Mouse (Mus musculus): ENCODE measurements at regions not wholly inside any gene's neighbourhood (a gene's known extent, or its start where the extent isn't known, plus 50 kb on each side); places are given as distances from the start of the nearest gene placed in this dataset.

GRCm38 (mm10) chr1:81784305-81784704 is 448.6 kb upstream of the Gm9747 start:
- H3K4me3 ChIP-seq (replicated peaks) = no peak overlapping the region
- H3K36me3 ChIP-seq (replicated peaks; ENCODE audit: low read length) = no peaks in the 10 kb centered on the region
- no peaks in the 10 kb centered on the region for H3K27me3 ChIP-seq (replicated peaks)
- TF ChIP-seq FLI1 (IDR thresholded peaks at IDR 0.05; ENCODE audit: low read length) (no peak), GATA1 (IDR thresholded peaks at IDR 0.05; ENCODE audit: borderline replicate concordance, low read length) (no peak)
- H3K9me3 ChIP-seq = 0 out of 2 replicates have a peak, but pooled peaks cover 3% of the 10 kb centered on the region
- H3K4me1 ChIP-seq = no peaks in the 10 kb centered on the region

DNA sequence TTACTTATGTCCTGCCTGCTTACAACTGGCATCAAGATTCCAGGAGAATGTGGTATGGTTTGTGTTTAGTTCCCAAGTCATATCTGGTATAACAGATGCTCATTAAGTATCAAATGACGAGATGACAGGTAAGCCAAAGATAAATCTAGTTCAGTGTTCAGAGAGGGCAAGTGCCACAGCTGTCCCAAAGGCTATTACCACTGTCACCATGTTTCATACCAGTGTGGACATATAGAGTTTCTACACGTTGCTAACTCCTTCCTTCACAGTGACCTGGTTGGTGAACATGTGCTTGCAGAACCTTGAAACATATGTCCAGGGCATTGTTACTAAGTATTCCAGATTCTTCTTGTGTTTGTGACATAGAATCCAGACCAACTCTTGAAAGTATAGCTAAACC is 438.1 kb upstream of the Gm9747 start:
- no peak for TF ChIP-seq FLI1 (IDR thresholded peaks at IDR 0.05; ENCODE audit: low read length)
- no peak for TF ChIP-seq GATA1 (IDR thresholded peaks at IDR 0.05; ENCODE audit: borderline replicate concordance, low read length)
- Histone ChIP-seq H3K4me3 (replicated peaks) (no peak overlapping the region), H3K9me3 (peaks cover 6% of the 10 kb centered on the region; the same call in 1 of the 2 replicates), H3K4me1 (no peaks in the 10 kb centered on the region), H3K27me3 (replicated peaks) (no peaks in the 10 kb centered on the region), H3K36me3 (replicated peaks; ENCODE audit: low read length) (no peaks in the 10 kb centered on the region)

- TF ChIP-seq GATA1 (IDR thresholded peaks at IDR 0.05; ENCODE audit: borderline replicate concordance, low read length) (no peak), FLI1 (IDR thresholded peaks at IDR 0.05; ENCODE audit: low read length) (no peak)
These were observed 437.5 kb upstream of the Gm9747 start for GRCm38 (mm10) chr1:81795399-81795798.

GRCm38 (mm10) chr1:81811591-81811990 is 421.3 kb upstream of the Gm9747 start:
- H3K9me3 ChIP-seq = peaks cover 4% of the 10 kb centered on the region; the same call in 1 of the 2 replicates
- no peaks in the 10 kb centered on the region for H3K4me1 ChIP-seq
- H3K27me3 ChIP-seq (replicated peaks) = no peaks in the 10 kb centered on the region
- no peaks in the 10 kb centered on the region for H3K36me3 ChIP-seq (replicated peaks; ENCODE audit: low read length)
- no peak for TF ChIP-seq GATA1 (IDR thresholded peaks at IDR 0.05; ENCODE audit: borderline replicate concordance, low read length)
- H3K4me3 ChIP-seq (replicated peaks) = no peak overlapping the region

More at GRCm38 (mm10) chr1:81795399-81795798, 437.5 kb upstream of the Gm9747 start:
- H3K4me3 ChIP-seq (replicated peaks) = no peak overlapping the region
- H3K27me3 ChIP-seq (replicated peaks) = no peaks in the 10 kb centered on the region
- peaks cover 6% of the 10 kb centered on the region; the same call in 1 of the 2 replicates for H3K9me3 ChIP-seq
- no peaks in the 10 kb centered on the region for H3K36me3 ChIP-seq (replicated peaks; ENCODE audit: low read length)
- no peaks in the 10 kb centered on the region for H3K4me1 ChIP-seq

DNA sequence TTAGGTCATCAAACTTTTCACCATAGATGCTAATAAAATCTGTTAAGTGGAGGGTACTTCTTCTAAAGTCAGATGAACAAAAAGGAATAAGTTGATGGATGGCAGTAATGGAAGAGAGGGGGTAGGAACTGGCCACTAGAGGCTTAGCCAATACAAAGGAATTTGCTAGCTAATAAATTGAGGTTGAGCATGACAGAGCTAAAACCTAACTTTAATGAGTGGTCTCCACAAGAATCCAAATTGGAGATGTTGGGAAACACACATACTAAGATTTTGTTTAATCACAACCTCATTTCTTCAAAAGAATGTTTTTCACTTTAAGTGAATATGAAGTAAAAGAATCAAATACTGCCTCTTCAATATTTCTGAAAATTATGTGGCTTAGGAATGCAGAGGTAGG is 414.0 kb upstream of the Gm9747 start:
- H3K36me3 ChIP-seq (replicated peaks; ENCODE audit: low read length) = no peaks in the 10 kb centered on the region
- no peak overlapping the region for H3K4me3 ChIP-seq (replicated peaks)
- TF ChIP-seq FLI1 (IDR thresholded peaks at IDR 0.05; ENCODE audit: low read length) = no peak
- no peak for TF ChIP-seq GATA1 (IDR thresholded peaks at IDR 0.05; ENCODE audit: borderline replicate concordance, low read length)
- H3K9me3 ChIP-seq = no peaks in the 10 kb centered on the region
- no peaks in the 10 kb centered on the region for H3K4me1 ChIP-seq
- H3K27me3 ChIP-seq (replicated peaks) = no peaks in the 10 kb centered on the region

- no peaks in the 10 kb centered on the region for H3K27me3 ChIP-seq (replicated peaks)
- no peaks in the 10 kb centered on the region for H3K4me1 ChIP-seq
- no peaks in the 10 kb centered on the region for H3K36me3 ChIP-seq (replicated peaks; ENCODE audit: low read length)
- H3K4me3 ChIP-seq (replicated peaks) = no peak overlapping the region
- no peaks in the 10 kb centered on the region for H3K9me3 ChIP-seq
- TF ChIP-seq FLI1 (IDR thresholded peaks at IDR 0.05; ENCODE audit: low read length) (no peak), GATA1 (IDR thresholded peaks at IDR 0.05; ENCODE audit: borderline replicate concordance, low read length) (no peak)
These were observed 390.9 kb upstream of the Gm9747 start for GRCm38 (mm10) chr1:81841966-81842365.

DNA sequence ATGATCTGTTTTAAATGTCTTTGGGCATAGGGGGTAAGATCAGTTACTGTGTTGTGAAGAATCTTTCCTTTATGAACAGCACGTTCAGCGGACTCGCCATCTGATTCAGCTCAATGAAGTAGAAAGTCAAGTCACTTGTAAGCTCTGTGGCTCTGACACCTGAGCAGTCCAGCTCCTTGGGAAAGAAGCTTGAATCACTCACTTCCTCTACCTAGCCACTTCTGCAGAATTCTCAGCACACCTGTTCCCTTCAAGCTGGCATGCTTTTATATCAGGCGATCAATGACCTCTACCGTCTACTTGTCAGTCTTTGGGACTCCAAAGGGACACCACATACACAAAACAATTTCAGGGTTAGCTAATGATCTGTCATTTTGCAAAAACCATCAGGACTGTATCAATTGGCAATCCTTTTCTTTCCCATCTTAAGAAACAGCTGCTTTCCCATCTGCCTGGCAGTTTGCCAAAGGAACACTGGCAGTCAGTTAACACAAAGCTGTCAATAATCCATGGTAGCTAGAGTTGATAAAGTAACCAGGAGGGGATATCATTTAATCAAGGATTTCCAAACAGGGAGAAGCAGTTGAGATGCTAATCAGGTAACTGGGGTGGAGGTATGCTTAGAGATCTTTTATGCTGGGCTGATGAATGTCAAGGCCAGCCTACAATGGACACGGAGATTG is 382.3 kb upstream of the Gm9747 start:
- H3K36me3 ChIP-seq (replicated peaks; ENCODE audit: low read length) = no peaks in the 10 kb centered on the region
- no peak overlapping the region for H3K4me3 ChIP-seq (replicated peaks)
- peaks cover 8% of the 10 kb centered on the region for H3K9me3 ChIP-seq
- no peaks in the 10 kb centered on the region for H3K27me3 ChIP-seq (replicated peaks)
- H3K4me1 ChIP-seq = no peaks in the 10 kb centered on the region
- no peak for TF ChIP-seq FLI1 (IDR thresholded peaks at IDR 0.05; ENCODE audit: low read length)

- Histone ChIP-seq H3K9me3 (no peaks in the 10 kb centered on the region; the same call in 1 of the 2 replicates), H3K36me3 (replicated peaks; ENCODE audit: low read length) (no peaks in the 10 kb centered on the region), H3K27me3 (replicated peaks) (no peaks in the 10 kb centered on the region), H3K4me3 (replicated peaks) (no peak overlapping the region), H3K4me1 (no peaks in the 10 kb centered on the region)
- no peak for TF ChIP-seq FLI1 (IDR thresholded peaks at IDR 0.05; ENCODE audit: low read length)
- TF ChIP-seq GATA1 (IDR thresholded peaks at IDR 0.05; ENCODE audit: borderline replicate concordance, low read length) = no peak
These were observed 373.4 kb upstream of the Gm9747 start for GRCm38 (mm10) chr1:81859464-81859863.

DNA sequence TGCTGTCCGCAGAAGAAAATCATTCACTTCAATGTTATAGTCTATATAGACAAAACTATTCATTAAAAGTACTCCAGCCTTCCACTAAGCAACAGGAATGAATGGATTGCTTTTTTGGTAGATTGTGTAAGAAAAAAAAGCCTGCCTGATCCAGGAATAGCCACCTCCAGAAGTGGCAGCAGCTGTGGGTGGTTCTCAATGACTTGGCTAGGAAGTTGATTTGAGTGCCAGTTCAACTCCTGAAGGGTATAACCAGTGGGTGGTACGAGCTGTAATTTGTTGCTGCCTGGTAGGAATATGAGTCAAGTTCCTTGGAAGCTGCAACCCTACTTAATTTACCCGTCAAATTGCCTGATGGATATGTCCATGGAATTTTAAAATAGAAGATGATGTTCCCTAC is 368.3 kb upstream of the Gm9747 start:
- no peaks in the 10 kb centered on the region for H3K4me1 ChIP-seq
- no peaks in the 10 kb centered on the region; the same call in 1 of the 2 replicates for H3K9me3 ChIP-seq
- TF ChIP-seq FLI1 (IDR thresholded peaks at IDR 0.05; ENCODE audit: low read length) = no peak
- no peak for TF ChIP-seq GATA1 (IDR thresholded peaks at IDR 0.05; ENCODE audit: borderline replicate concordance, low read length)
- H3K36me3 ChIP-seq (replicated peaks; ENCODE audit: low read length) = no peaks in the 10 kb centered on the region
- H3K27me3 ChIP-seq (replicated peaks) = no peaks in the 10 kb centered on the region
- no peak overlapping the region for H3K4me3 ChIP-seq (replicated peaks)

- no peaks in the 10 kb centered on the region for H3K27me3 ChIP-seq (replicated peaks)
- no peaks in the 10 kb centered on the region for H3K4me1 ChIP-seq
- 0 out of 2 replicates have a peak, but pooled peaks cover 2% of the 10 kb centered on the region for H3K9me3 ChIP-seq
- TF ChIP-seq FLI1 (IDR thresholded peaks at IDR 0.05; ENCODE audit: low read length) (no peak), GATA1 (IDR thresholded peaks at IDR 0.05; ENCODE audit: borderline replicate concordance, low read length) (no peak)
- H3K36me3 ChIP-seq (replicated peaks; ENCODE audit: low read length) = no peaks in the 10 kb centered on the region
- no peak overlapping the region for H3K4me3 ChIP-seq (replicated peaks)
These were observed 345.9 kb upstream of the Gm9747 start for GRCm38 (mm10) chr1:81886940-81887531.
